Mouse (Mus musculus) liver, embryonic 14.5 days (tissue): ENCODE data around the gene Aurka. TPM values are rescaled to one million over a fixed set of nuclear protein-coding genes. Genes with fewer than 3 reads are reported as not detected.
A peak's percentile ranks its signal among the peaks of the same experiment; 100 is the strongest.

Experiments used
- ATAC-seq: fragments of 200-750 bp; cut with Nextera tagmentation; 2 replicates; pipeline ENCODE4 v1.8.0; 2017; ENCODE audit warnings: moderate number of reproducible peaks, mild to moderate bottlenecking, moderate library complexity; ENCODE audit not compliant: insufficient read depth
- DNase-seq, 3 experiments: peaks; one replicate each; pipeline ENCODE4 v3.0.0-alpha.2; 2012 to 2013; ENCODE audit warnings: low read depth in 3 of 3, low spot score in 3 of 3
- H3K27ac ChIP-seq: fragments of 300-500 bp; sonication (generic); 2 replicates; pipeline ENCODE4 v1.5.1; 2014; ENCODE audit warnings: moderate library complexity, mild to moderate bottlenecking, control low read depth, inconsistent platforms
- H3K27me3 ChIP-seq: fragments of 300-500 bp; sonication (generic); 2 replicates; pipeline ENCODE4 v1.6.1; 2014; ENCODE audit warnings: mild to moderate bottlenecking, low read length, moderate library complexity; ENCODE audit not compliant: control insufficient read depth, insufficient read depth
- H3K36me3 ChIP-seq: fragments of 300-500 bp; sonication (generic); replicated peaks from 2 replicates; pipeline ENCODE4 v1.6.1; 2014; ENCODE audit warnings: low read depth; ENCODE audit not compliant: control insufficient read depth, insufficient read depth
- H3K4me1 ChIP-seq, 2 experiments: fragments of 200-500 bp in 1 of 2; fragments of 300-500 bp in 1 of 2; sonication (generic) in 1 of 2; replicated peaks; 2 replicates each; pipeline ENCODE4 v1.6.1; 2012 to 2014; ENCODE audit warnings: antibody characterized with exemption in 1 of 2, inconsistent platforms in 1 of 2, low read length in 1 of 2; ENCODE audit not compliant: control insufficient read depth in 2 of 2, insufficient read depth in 2 of 2
- H3K4me2 ChIP-seq: fragments of 300-500 bp; sonication (generic); 2 replicates; pipeline ENCODE4 v1.6.1; 2014; ENCODE audit warnings: low read depth, mild to moderate bottlenecking, control low read depth, moderate library complexity
- H3K4me3 ChIP-seq, 2 experiments: fragments of 200-500 bp in 1 of 2; fragments of 300-500 bp in 1 of 2; sonication (generic) in 1 of 2; 2 replicates each; pipeline ENCODE4 v1.5.1; 2012 to 2014; ENCODE audit warnings: low read depth in 2 of 2, low read length in 2 of 2, mild to moderate bottlenecking in 2 of 2, control low read depth in 1 of 2, inconsistent platforms in 1 of 2, moderate library complexity in 1 of 2; ENCODE audit not compliant: insufficient read depth in 1 of 2
- H3K9ac ChIP-seq: fragments of 300-500 bp; sonication (generic); replicated peaks from 2 replicates; pipeline ENCODE4 v1.6.1; 2014; ENCODE audit warnings: mild to moderate bottlenecking, control low read depth, moderate library complexity
- H3K9me3 ChIP-seq: fragments of 300-500 bp; sonication (generic); 2 replicates; pipeline ENCODE4 v1.6.1; 2016; ENCODE audit warnings: low read length, mixed read lengths; ENCODE audit not compliant: control insufficient read depth
- CTCF ChIP-seq: IDR thresholded peaks from 2 replicates; pipeline ENCODE4 v1.5.1; 2016; ENCODE audit warnings: antibody characterized with exemption, low read depth, control low read depth
- EP300 ChIP-seq: IDR thresholded peaks from 2 replicates; pipeline ENCODE4 v1.6.1; 2016; ENCODE audit warnings: antibody characterized with exemption, low read depth
- WGBS: fragments of 180-500 bp; shearing (Covaris S2); extraction: QIAGEN DNeasy Blood & Tissue Kit; methylation state at CpG from one replicate; pipeline ENCODE4 v1.1.7; 2014; ENCODE audit not compliant: insufficient replicate concordance; 5-methylcytosine and 5-hydroxymethylcytosine counted together
- polyA plus RNA-seq, 2 experiments: library from polyadenylated mRNA; depleted of rRNA in 1 of 2; stranded (reverse) in 1 of 2; unstranded in 1 of 2; fragments of >200 nt; fragmentation: Nextera tagmentation in 1 of 2; extraction: Ambion mirVana in 1 of 2; gene quantifications; 2 replicates each; pipeline versions ENCODE4 v1.2.1 to v1.2.3; 2012 to 2014

Gene Aurka
- polyA plus RNA-seq (2012; rRNA removed) (60.1 and 64.4 TPM in 2 replicates), polyA plus RNA-seq (2014; fragmentation: Nextera tagmentation; extraction: Ambion mirVana) (131 and 142 TPM in 2 replicates)

DNA sequence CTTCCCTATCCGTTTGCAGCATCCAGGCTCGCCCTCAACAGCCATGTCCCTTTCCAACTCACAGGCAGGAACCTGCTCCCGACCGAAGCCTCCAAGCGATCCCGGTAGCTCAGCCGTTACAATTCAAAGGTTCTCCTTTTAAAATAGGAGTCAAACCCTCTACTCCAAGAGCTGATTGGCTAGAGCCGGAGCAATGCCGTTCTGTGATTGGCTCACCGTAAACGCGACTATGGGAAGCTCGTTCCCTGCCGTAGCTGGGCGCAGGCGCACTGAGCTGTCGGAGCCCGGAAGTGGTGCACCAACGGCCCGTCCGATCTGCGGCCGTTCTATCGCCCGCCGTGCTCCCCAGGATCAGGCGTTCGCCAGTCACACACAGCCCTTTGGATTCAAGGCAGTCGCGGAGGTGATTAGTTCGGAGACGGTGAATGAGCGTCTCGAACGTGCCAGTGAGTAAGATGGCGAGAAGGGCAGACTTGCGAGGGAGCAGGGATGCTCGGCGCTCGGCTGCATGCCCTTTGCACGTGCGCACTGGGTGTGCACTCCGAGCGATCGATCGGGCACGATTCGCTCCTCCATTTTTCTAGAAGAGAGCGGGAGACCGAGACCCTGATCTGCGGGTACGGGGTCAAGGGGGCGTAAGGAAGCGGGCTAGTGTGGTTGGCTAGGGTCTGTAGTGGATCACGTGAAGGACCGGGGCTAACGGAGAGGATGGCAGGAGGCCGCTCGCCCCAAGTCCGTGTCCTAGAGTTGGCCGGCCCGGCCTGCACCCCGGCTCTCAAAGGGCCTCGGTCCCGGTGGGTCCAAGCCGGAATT, at the start of gene Aurka, which contains the start of gene Cstf1:
Gene Aurka (minus strand): TSS at position 125 of the 813 bp plus-strand sequence.
Gene Cstf1 (plus strand): TSS at position 271 of the 813 bp plus-strand sequence.
- H3K9me3 ChIP-seq, result no peaks in the 10 kb centered on the region
- peaks cover 16 to 23% of the 10 kb centered on the region in 2 experiments for H3K4me1 ChIP-seq
- H3K9ac ChIP-seq, result peak within 1 kb of the TSS; percentile 99
- peak within 1 kb of the TSS; percentile 79 for H3K27ac ChIP-seq
- peak within 1 kb of the TSS; percentile 96 for H3K4me2 ChIP-seq
- under 1% methylated on average over 66 of the region's 66 CpGs for WGBS
- TF ChIP-seq EP300 (peak; percentile 42), CTCF (no peak)
- DNase-seq, result peak; percentile 94 to 95 (median 95)
- no peaks in the 10 kb centered on the region for H3K27me3 ChIP-seq
- ATAC-seq, result peak; percentile 97
- H3K4me3 ChIP-seq, result peak within 1 kb of the TSS; percentile 86 to 92
- peaks cover 64% of the 10 kb centered on the region for H3K36me3 ChIP-seq

DNA sequence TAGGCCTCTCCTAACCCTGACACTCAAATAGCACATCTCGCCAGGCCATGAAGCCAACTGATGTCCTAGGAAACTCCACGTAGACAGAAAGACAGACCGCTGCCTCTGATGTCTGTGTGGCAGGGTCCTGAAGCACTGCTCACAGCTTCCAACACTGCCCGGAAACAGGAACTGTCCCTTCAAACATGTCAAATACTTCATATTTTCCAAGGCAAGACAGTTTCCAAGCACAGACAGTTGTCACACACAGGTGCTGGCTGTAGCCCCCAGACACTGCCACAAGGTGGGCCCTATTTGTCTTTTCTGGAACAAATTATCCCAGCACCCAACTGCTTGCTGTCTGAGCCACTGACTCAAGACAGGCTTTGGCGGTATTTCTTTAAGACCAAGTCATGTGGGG, 47.9 kb upstream of the Aurka start:
- no peak for TF ChIP-seq EP300
- TF ChIP-seq CTCF, result no peak
- Histone ChIP-seq H3K4me1 (peaks cover 0 to 8% of the 10 kb centered on the region in 2 experiments; a peak in 2 of 4 replicates), H3K9me3 (no peaks in the 10 kb centered on the region), H3K36me3 (no peaks in the 10 kb centered on the region), H3K4me2 (no peak overlapping the region), H3K27ac (no peak overlapping the region), H3K9ac (no peak overlapping the region), H3K4me3 (no peak overlapping the region), H3K27me3 (no peaks in the 10 kb centered on the region)
- ATAC-seq, result no peak
- DNase-seq, result no peak
- WGBS, result 64% methylated on average over 5 of the region's 5 CpGs

DNA sequence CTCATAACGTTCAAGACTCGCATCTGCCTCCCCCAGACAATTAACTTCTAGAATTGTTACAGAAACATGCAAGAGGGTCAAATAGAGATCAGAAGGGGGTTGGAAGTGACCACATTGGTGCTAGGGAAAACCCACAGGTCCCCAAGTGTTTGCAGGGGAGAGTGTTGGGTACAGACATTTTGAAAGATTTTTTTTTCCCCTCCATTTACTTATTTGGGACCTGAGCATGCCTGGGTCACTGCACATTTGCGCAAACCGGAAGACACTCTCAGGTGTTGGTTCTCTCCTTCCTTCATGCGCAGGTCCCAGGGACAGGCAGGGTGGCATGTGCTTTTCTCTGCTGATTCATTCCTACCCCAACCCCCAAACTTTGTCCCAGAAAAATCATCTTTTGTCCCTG, 46.5 kb upstream of the Aurka start:
- H3K4me3 ChIP-seq, result no peak overlapping the region
- no peak overlapping the region for H3K27ac ChIP-seq
- no peak overlapping the region for H3K4me2 ChIP-seq
- ATAC-seq (no peak), DNase-seq (no peak)
- 78% methylated on average over 5 of the region's 5 CpGs for WGBS
- H3K27me3 ChIP-seq, result no peaks in the 10 kb centered on the region
- H3K36me3 ChIP-seq, result no peaks in the 10 kb centered on the region
- TF ChIP-seq CTCF, result no peak
- no peak for TF ChIP-seq EP300
- H3K4me1 ChIP-seq, result peaks cover 0 to 14% of the 10 kb centered on the region in 2 experiments; a peak in 2 of 4 replicates
- no peaks in the 10 kb centered on the region for H3K9me3 ChIP-seq
- H3K9ac ChIP-seq, result no peak overlapping the region

GRCm38 (mm10) chr2:172416218-172416617, 45.9 kb upstream of the Aurka start:
- no peak overlapping the region for H3K27ac ChIP-seq
- WGBS, result 59% methylated on average over 12 of the region's 12 CpGs
- no peak overlapping the region for H3K4me2 ChIP-seq
- H3K9me3 ChIP-seq, result no peaks in the 10 kb centered on the region
- H3K27me3 ChIP-seq, result no peaks in the 10 kb centered on the region
- no peak for ATAC-seq
- no peak overlapping the region for H3K4me3 ChIP-seq
- TF ChIP-seq EP300, result no peak
- TF ChIP-seq CTCF, result no peak
- H3K36me3 ChIP-seq, result no peaks in the 10 kb centered on the region
- no peak for DNase-seq
- H3K9ac ChIP-seq, result no peak overlapping the region
- peaks cover 0 to 14% of the 10 kb centered on the region in 2 experiments; a peak in 2 of 4 replicates for H3K4me1 ChIP-seq

GRCm38 (mm10) chr2:172413894-172414293, 43.6 kb upstream of the Aurka start:
- DNase-seq (no peak), ATAC-seq (no peak)
- TF ChIP-seq EP300 (no peak), CTCF (no peak)
- 37% methylated on average over 5 of the region's 5 CpGs for WGBS
- Histone ChIP-seq H3K9ac (no peak overlapping the region), H3K4me2 (no peak overlapping the region), H3K36me3 (no peaks in the 10 kb centered on the region), H3K27ac (no peak overlapping the region), H3K27me3 (no peaks in the 10 kb centered on the region), H3K9me3 (no peaks in the 10 kb centered on the region), H3K4me1 (peaks cover 0 to 14% of the 10 kb centered on the region in 2 experiments; a peak in 2 of 4 replicates), H3K4me3 (no peak overlapping the region)
